Mouse (Mus musculus): ENCODE measurements around the gene Slc39a5. TPM values are rescaled to one million over a fixed set of nuclear protein-coding genes. Genes with fewer than 3 reads are reported as not detected.

Slc39a5 gene
- polyA plus RNA-seq, 1 experiment from 2014 or later = 32.9 TPM

DNA sequence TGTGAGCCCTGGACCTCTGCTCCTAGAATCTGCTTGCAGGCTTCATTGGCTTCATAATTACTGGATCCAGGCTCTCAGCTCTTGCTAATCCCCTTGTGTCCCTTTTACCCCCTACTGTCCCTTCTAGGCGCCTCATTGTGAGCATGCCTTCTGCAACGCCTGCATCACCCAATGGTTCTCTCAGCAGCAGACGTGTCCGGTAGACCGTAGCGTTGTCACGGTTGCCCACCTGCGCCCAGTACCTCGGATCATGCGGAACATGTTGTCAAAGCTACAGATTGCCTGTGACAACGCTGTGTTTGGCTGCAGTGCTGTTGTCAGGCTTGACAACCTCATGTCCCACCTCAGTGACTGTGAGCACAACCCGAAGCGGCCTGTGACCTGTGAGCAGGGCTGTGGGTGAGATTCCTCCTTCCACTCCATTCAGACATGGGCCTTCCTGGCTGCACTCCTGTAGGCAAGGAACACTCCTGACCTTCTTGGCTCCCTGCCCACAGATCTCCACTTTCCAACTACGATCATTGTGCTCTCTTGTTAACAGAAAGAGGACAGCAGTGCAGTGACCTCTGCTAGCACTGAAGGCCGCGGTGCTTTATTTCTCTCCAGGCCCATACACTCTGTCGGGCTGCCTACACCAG, 34.3 kb upstream of the Slc39a5 start:
- no peak overlapping the region for H3K4me2 ChIP-seq (ENCODE audit: low read depth, low read length)
- H3K27me3 ChIP-seq (ENCODE audit: control insufficient read depth, insufficient read depth, low read length) = no peaks in the 10 kb centered on the region
- H3K36me3 ChIP-seq (ENCODE audit: control insufficient read depth, insufficient read depth, low read length) = peaks cover 13% of the 10 kb centered on the region; the same call in 1 of the 2 replicates
- H3K9ac ChIP-seq (ENCODE audit: low read length) = no peak overlapping the region
- no peak for ATAC-seq (ENCODE audit: insufficient read depth, low FRiP score)
- H3K27ac ChIP-seq (ENCODE audit: low read length) = no peak overlapping the region
- WGBS = 89% methylated on average over 17 of the region's 17 CpGs
- H3K4me3 ChIP-seq (replicated peaks; ENCODE audit: low read length) = no peak overlapping the region
- no peaks in the 10 kb centered on the region for H3K4me1 ChIP-seq (ENCODE audit: control insufficient read depth, insufficient read depth, low read length)
- H3K9me3 ChIP-seq (replicated peaks; ENCODE audit: control insufficient read depth, low read length) = no peaks in the 10 kb centered on the region

GRCm38 (mm10) chr10:128434681-128435080, 33.7 kb upstream of the Slc39a5 start:
- peaks cover 13% of the 10 kb centered on the region; the same call in 1 of the 2 replicates for H3K36me3 ChIP-seq (ENCODE audit: control insufficient read depth, insufficient read depth, low read length)
- no peak for ATAC-seq (ENCODE audit: insufficient read depth, low FRiP score)
- H3K4me2 ChIP-seq (ENCODE audit: low read depth, low read length) = no peak overlapping the region
- H3K9ac ChIP-seq (ENCODE audit: low read length) = no peak overlapping the region
- H3K9me3 ChIP-seq (replicated peaks; ENCODE audit: control insufficient read depth, low read length) = no peaks in the 10 kb centered on the region
- no peaks in the 10 kb centered on the region for H3K27me3 ChIP-seq (ENCODE audit: control insufficient read depth, insufficient read depth, low read length)
- no peak overlapping the region for H3K27ac ChIP-seq (ENCODE audit: low read length)
- no peaks in the 10 kb centered on the region for H3K4me1 ChIP-seq (ENCODE audit: control insufficient read depth, insufficient read depth, low read length)
- 77% methylated on average over 10 of the region's 10 CpGs for WGBS
- H3K4me3 ChIP-seq (replicated peaks; ENCODE audit: low read length) = no peak overlapping the region

DNA sequence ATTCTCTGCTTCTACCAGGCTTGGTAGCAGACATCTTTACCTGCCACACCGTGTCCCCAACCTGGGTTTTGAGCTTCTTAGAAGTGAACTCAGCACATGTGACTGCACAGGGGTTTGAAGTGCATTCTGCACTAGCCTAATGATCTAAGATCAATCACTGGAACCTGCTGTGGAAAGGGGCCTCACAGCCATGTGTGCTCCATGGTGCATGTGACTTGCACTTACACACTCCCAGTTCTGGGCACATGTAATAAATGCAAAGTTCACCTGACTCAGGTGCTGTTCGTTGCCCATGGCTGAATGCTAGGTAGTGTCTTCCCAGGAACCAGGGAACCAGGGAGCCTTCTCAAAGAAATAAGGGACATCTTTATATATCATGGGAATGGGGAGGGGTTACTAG, 32.4 kb upstream of the Slc39a5 start:
- Histone ChIP-seq H3K4me3 (replicated peaks; ENCODE audit: low read length) (no peak overlapping the region), H3K36me3 (ENCODE audit: control insufficient read depth, insufficient read depth, low read length) (peaks cover 13% of the 10 kb centered on the region; the same call in 1 of the 2 replicates), H3K9ac (ENCODE audit: low read length) (no peak overlapping the region), H3K4me1 (ENCODE audit: control insufficient read depth, insufficient read depth, low read length) (no peaks in the 10 kb centered on the region), H3K27ac (ENCODE audit: low read length) (no peak overlapping the region), H3K4me2 (ENCODE audit: low read depth, low read length) (no peak overlapping the region), H3K27me3 (ENCODE audit: control insufficient read depth, insufficient read depth, low read length) (no peaks in the 10 kb centered on the region), H3K9me3 (replicated peaks; ENCODE audit: control insufficient read depth, low read length) (no peaks in the 10 kb centered on the region)
- ATAC-seq (ENCODE audit: insufficient read depth, low FRiP score) = no peak
- WGBS = 92% methylated on average over 2 of the region's 2 CpGs

- H3K9me3 ChIP-seq (replicated peaks; ENCODE audit: control insufficient read depth, low read length) = no peaks in the 10 kb centered on the region
- no peak for ATAC-seq (ENCODE audit: insufficient read depth, low FRiP score)
- H3K4me1 ChIP-seq (ENCODE audit: control insufficient read depth, insufficient read depth, low read length) = no peaks in the 10 kb centered on the region
- no peak overlapping the region for H3K4me2 ChIP-seq (ENCODE audit: low read depth, low read length)
- 69% methylated on average over 4 of the region's 4 CpGs for WGBS
- no peaks in the 10 kb centered on the region for H3K27me3 ChIP-seq (ENCODE audit: control insufficient read depth, insufficient read depth, low read length)
- no peak overlapping the region for H3K9ac ChIP-seq (ENCODE audit: low read length)
- 0 out of 2 replicates have a peak, but pooled peaks cover 4% of the 10 kb centered on the region for H3K36me3 ChIP-seq (ENCODE audit: control insufficient read depth, insufficient read depth, low read length)
- no peak overlapping the region for H3K27ac ChIP-seq (ENCODE audit: low read length)
- no peak overlapping the region for H3K4me3 ChIP-seq (replicated peaks; ENCODE audit: low read length)
These were observed 28.4 kb upstream of the Slc39a5 start for GRCm38 (mm10) chr10:128429454-128429853.

DNA sequence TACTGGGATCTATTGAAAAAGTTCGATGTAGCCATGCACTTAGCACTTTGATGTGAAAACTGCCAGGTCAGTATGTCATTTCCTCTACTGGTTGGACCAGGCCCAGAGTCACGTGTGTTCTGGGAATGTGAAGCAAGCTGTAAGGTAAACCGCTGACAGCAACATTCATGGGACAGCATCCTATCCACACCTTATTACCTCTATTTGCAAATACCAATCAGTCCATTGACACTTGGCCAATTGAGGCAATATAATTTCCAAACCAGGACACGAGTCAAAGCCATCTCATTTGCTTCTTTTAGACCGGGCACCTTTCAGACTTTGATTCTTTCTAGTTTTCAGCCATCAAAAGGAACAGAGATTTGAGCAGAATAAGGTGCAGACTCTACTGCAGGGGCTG, 28.0 kb upstream of the Slc39a5 start:
- Histone ChIP-seq H3K4me3 (replicated peaks; ENCODE audit: low read length) (no peak overlapping the region), H3K36me3 (ENCODE audit: control insufficient read depth, insufficient read depth, low read length) (peaks cover 4% of the 10 kb centered on the region; the same call in 1 of the 2 replicates), H3K4me1 (ENCODE audit: control insufficient read depth, insufficient read depth, low read length) (no peaks in the 10 kb centered on the region), H3K9ac (ENCODE audit: low read length) (no peak overlapping the region), H3K27ac (ENCODE audit: low read length) (no peak overlapping the region), H3K4me2 (ENCODE audit: low read depth, low read length) (no peak overlapping the region), H3K27me3 (ENCODE audit: control insufficient read depth, insufficient read depth, low read length) (no peaks in the 10 kb centered on the region), H3K9me3 (replicated peaks; ENCODE audit: control insufficient read depth, low read length) (no peaks in the 10 kb centered on the region)
- WGBS = 88% methylated on average over 5 of the region's 5 CpGs
- no peak for ATAC-seq (ENCODE audit: insufficient read depth, low FRiP score)

DNA sequence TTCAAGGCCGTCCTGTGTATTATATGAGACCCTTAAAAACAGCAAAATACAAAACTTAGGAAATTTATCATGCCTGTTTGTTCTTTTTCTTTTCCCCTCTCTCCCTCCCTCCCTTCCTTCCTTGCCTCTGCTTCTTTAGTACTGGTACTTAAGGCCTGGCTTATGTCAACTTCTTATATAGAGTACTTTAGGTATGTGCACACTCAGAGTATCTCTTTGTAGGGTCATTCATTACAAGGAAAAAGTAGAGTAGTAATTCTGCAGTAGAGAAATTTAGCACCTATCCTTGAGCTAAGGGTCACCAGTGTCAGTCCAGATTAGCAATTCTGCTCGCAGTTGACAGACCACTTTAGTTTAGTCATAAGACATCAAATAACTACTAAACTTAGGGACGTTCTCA, 24.2 kb upstream of the Slc39a5 start:
- Histone ChIP-seq H3K4me2 (ENCODE audit: low read depth, low read length) (no peak overlapping the region), H3K36me3 (ENCODE audit: control insufficient read depth, insufficient read depth, low read length) (peaks cover 7% of the 10 kb centered on the region; the same call in 1 of the 2 replicates), H3K27me3 (ENCODE audit: control insufficient read depth, insufficient read depth, low read length) (no peaks in the 10 kb centered on the region), H3K9ac (ENCODE audit: low read length) (no peak overlapping the region), H3K9me3 (replicated peaks; ENCODE audit: control insufficient read depth, low read length) (no peaks in the 10 kb centered on the region), H3K4me3 (replicated peaks; ENCODE audit: low read length) (no peak overlapping the region), H3K4me1 (ENCODE audit: control insufficient read depth, insufficient read depth, low read length) (no peaks in the 10 kb centered on the region), H3K27ac (ENCODE audit: low read length) (no peak overlapping the region)
- WGBS = 82% methylated on average over 3 of the region's 3 CpGs
- no peak for ATAC-seq (ENCODE audit: insufficient read depth, low FRiP score)

DNA sequence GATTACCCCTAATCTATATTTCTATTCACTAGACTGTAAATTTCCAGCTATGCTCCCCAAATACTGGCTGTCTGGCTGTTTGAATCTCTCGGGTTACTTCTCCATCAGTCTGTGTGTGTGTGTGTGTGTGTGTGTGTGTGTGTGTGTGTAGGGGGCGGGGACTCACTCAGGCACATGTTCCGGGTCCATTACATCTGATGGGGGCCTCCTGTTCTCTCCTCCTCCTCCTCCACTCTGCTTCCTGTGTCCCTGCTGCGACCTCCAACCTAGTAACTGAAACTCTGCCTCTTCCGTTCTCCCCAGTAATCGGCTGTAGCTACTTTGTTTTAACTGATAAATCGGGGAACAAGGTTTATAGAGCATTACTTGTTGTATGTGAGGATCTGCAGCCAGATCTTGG, 23.6 kb upstream of the Slc39a5 start:
- Histone ChIP-seq H3K9me3 (replicated peaks; ENCODE audit: control insufficient read depth, low read length) (no peaks in the 10 kb centered on the region), H3K4me3 (replicated peaks; ENCODE audit: low read length) (no peak overlapping the region), H3K9ac (ENCODE audit: low read length) (no peak overlapping the region), H3K27ac (ENCODE audit: low read length) (no peak overlapping the region; the same call in 1 of the 2 replicates), H3K36me3 (ENCODE audit: control insufficient read depth, insufficient read depth, low read length) (peaks cover 7% of the 10 kb centered on the region; the same call in 1 of the 2 replicates), H3K27me3 (ENCODE audit: control insufficient read depth, insufficient read depth, low read length) (no peaks in the 10 kb centered on the region), H3K4me2 (ENCODE audit: low read depth, low read length) (no peak overlapping the region), H3K4me1 (ENCODE audit: control insufficient read depth, insufficient read depth, low read length) (no peaks in the 10 kb centered on the region)
- ATAC-seq (ENCODE audit: insufficient read depth, low FRiP score) = peak; percentile 47; the same call in 1 of the 2 replicates
- WGBS = 28% methylated on average over 7 of the region's 7 CpGs

GRCm38 (mm10) chr10:128422426-128422825, 21.4 kb upstream of the Slc39a5 start:
- no peak overlapping the region for H3K9ac ChIP-seq (ENCODE audit: low read length)
- no peaks in the 10 kb centered on the region for H3K9me3 ChIP-seq (replicated peaks; ENCODE audit: control insufficient read depth, low read length)
- H3K4me3 ChIP-seq (replicated peaks; ENCODE audit: low read length) = no peak overlapping the region
- no peak overlapping the region for H3K4me2 ChIP-seq (ENCODE audit: low read depth, low read length)
- 68% methylated on average over 5 of the region's 5 CpGs for WGBS
- no peak overlapping the region for H3K27ac ChIP-seq (ENCODE audit: low read length)
- peaks cover 7% of the 10 kb centered on the region; the same call in 1 of the 2 replicates for H3K36me3 ChIP-seq (ENCODE audit: control insufficient read depth, insufficient read depth, low read length)
- H3K27me3 ChIP-seq (ENCODE audit: control insufficient read depth, insufficient read depth, low read length) = no peaks in the 10 kb centered on the region
- no peaks in the 10 kb centered on the region for H3K4me1 ChIP-seq (ENCODE audit: control insufficient read depth, insufficient read depth, low read length)
- no peak for ATAC-seq (ENCODE audit: insufficient read depth, low FRiP score)

DNA sequence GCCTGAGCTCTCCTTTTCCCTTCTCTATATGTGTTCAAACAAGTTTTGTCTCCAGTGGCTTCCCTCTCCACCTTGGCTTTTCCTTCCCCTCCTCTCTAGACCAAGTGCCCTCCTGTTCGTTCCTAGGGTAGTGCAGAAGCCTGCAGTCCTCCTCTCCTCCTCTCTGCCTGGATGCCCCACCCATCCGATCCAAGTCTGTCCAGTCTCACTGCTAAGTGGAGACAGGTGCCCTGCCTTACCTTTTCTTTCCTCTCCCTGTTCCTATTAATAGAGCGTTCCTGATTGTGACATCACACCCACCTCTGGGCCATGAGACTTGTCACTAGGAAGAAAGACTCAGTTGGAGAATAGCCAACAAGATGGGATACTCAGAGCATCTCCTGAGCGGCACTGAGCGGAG, 13.8 kb upstream of the Slc39a5 start:
- H3K4me2 ChIP-seq (ENCODE audit: low read depth, low read length) = no peak overlapping the region
- H3K27me3 ChIP-seq (ENCODE audit: control insufficient read depth, insufficient read depth, low read length) = no peaks in the 10 kb centered on the region
- H3K27ac ChIP-seq (ENCODE audit: low read length) = no peak overlapping the region
- 80% methylated on average over 5 of the region's 5 CpGs for WGBS
- ATAC-seq (ENCODE audit: insufficient read depth, low FRiP score) = no peak
- H3K4me1 ChIP-seq (ENCODE audit: control insufficient read depth, insufficient read depth, low read length) = peaks cover 18% of the 10 kb centered on the region
- no peaks in the 10 kb centered on the region for H3K9me3 ChIP-seq (replicated peaks; ENCODE audit: control insufficient read depth, low read length)
- no peak overlapping the region for H3K4me3 ChIP-seq (replicated peaks; ENCODE audit: low read length)
- H3K36me3 ChIP-seq (ENCODE audit: control insufficient read depth, insufficient read depth, low read length) = peaks cover 7% of the 10 kb centered on the region; the same call in 1 of the 2 replicates
- no peak overlapping the region for H3K9ac ChIP-seq (ENCODE audit: low read length)
